Mouse (Mus musculus) olfactory bulb, adult 2 months (tissue): ENCODE measurements around the gene Cacng1.

Source experiments
- CTCF ChIP-seq: fragments of 200-500 bp; IDR thresholded peaks from 2 replicates; pipeline ENCODE4 v1.5.1; 2012; ENCODE audit warnings: low read depth, mild to moderate bottlenecking, low read length, moderate library complexity; ENCODE audit not compliant: insufficient read depth
- POLR2A ChIP-seq: fragments of 200-500 bp; IDR thresholded peaks from 2 replicates; pipeline ENCODE4 v1.6.1; 2012; ENCODE audit warnings: mild to moderate bottlenecking, low read depth, low read length, moderate library complexity; ENCODE audit not compliant: insufficient read depth

- TF ChIP-seq CTCF, result no peak
- no peak for TF ChIP-seq POLR2A
Measured at GRCm38 (mm10) chr11:107703272-107704134, 12.8 kb downstream of the Cacng1 start.
